Mouse (Mus musculus) megakaryocyte, adult 5-6 weeks (primary cell): ENCODE data around the gene Caprin2. TPM values are rescaled to one million over a fixed set of nuclear protein-coding genes. Genes with fewer than 3 reads are reported as not detected.
A peak's percentile ranks its signal among the peaks of the same experiment; 100 is the strongest.
"Not testable (repeated sequence)": the region's sequence is repeated elsewhere in the genome, so short reads cannot be mapped to it uniquely, and the experiment has no call there.

Experiments
- ATAC-seq: 2 replicates; pipeline ENCODE4 v1.8.0; 2016; ENCODE audit warnings: mild to moderate bottlenecking, inconsistent platforms; ENCODE audit not compliant: poor library complexity, severe bottlenecking
- total RNA-seq, 2 experiments: library from RNA; stranded (forward) in 1 of 2; stranded (reverse) in 1 of 2; fragments of 153-499, 151-499 nt in 1 of 2; fragments of 221-1000, 200-1000 nt in 1 of 2; gene quantifications; 2 replicates each; pipeline versions ENCODE4 v1.2.3 to v1.2.4; 2015 to 2017

Gene Caprin2
- total RNA-seq (2015): 2.1 and 2.6 TPM in 2 replicates
- total RNA-seq (2017): 3.2 and 11.3 TPM in 2 replicates

- ATAC-seq: peak; percentile 84
Measured at GRCm38 (mm10) chr6:148895773-148896506, at the start of gene Caprin2. Caprin2 (minus strand) TSS chr6:148896237.

GRCm38 (mm10) chr6:148944767-148945508, 48.9 kb upstream of the Caprin2 start:
- peak; percentile 48 for ATAC-seq

- ATAC-seq: peak; percentile 2
Measured at GRCm38 (mm10) chr6:148944344-148944766, 48.3 kb upstream of the Caprin2 start.

GRCm38 (mm10) chr6:148943695-148944094, 47.7 kb upstream of the Caprin2 start:
- ATAC-seq: no peak

- ATAC-seq: no peak
Measured at GRCm38 (mm10) chr6:148942406-148942805, 46.4 kb upstream of the Caprin2 start.

GRCm38 (mm10) chr6:148941880-148942279, 45.8 kb upstream of the Caprin2 start:
- no peak for ATAC-seq

GRCm38 (mm10) chr6:148940383-148940782, 44.3 kb upstream of the Caprin2 start:
- peak; percentile 39; the same call in 1 of the 2 replicates for ATAC-seq

- ATAC-seq: no peak
Measured at GRCm38 (mm10) chr6:148937693-148938092, 41.7 kb upstream of the Caprin2 start.

- ATAC-seq: no peak
Measured at GRCm38 (mm10) chr6:148934961-148935590, 39.0 kb upstream of the Caprin2 start.

GRCm38 (mm10) chr6:148931281-148931680, 35.2 kb upstream of the Caprin2 start:
- ATAC-seq: peak; percentile 39

- ATAC-seq: no peak
Measured at GRCm38 (mm10) chr6:148918841-148919398, 22.9 kb upstream of the Caprin2 start.

- ATAC-seq: no peak
Measured at GRCm38 (mm10) chr6:148917672-148918071, 21.6 kb upstream of the Caprin2 start.

- peak; percentile 41; the same call in 1 of the 2 replicates for ATAC-seq
Measured at GRCm38 (mm10) chr6:148916817-148917216, 20.8 kb upstream of the Caprin2 start.

GRCm38 (mm10) chr6:148913938-148914337, 17.9 kb upstream of the Caprin2 start:
- ATAC-seq: peak; percentile 89

- not testable (repeated sequence) for ATAC-seq
Measured at GRCm38 (mm10) chr6:148911906-148912305, 15.9 kb upstream of the Caprin2 start.

GRCm38 (mm10) chr6:148906958-148907357, 10.9 kb upstream of the Caprin2 start:
- no peak for ATAC-seq

GRCm38 (mm10) chr6:148902728-148903127, 6.7 kb upstream of the Caprin2 start:
- ATAC-seq: no peak

- ATAC-seq: peak; percentile 16; the same call in 1 of the 2 replicates
Measured at GRCm38 (mm10) chr6:148896507-148896851, 442 bp upstream of the Caprin2 start.

GRCm38 (mm10) chr6:148894888-148895772, 907 bp downstream of the Caprin2 start:
- ATAC-seq: peak; percentile 8

GRCm38 (mm10) chr6:148873911-148874310, 22.1 kb downstream of the Caprin2 start:
- no peak for ATAC-seq
